Mouse (Mus musculus): ENCODE measurements around the gene Ankrd6. TPM values are rescaled to one million over a fixed set of nuclear protein-coding genes. Genes with fewer than 3 reads are reported as not detected.

The Ankrd6 gene
- total RNA-seq, 2 experiments from 2014 or later: 43.3 to 51.8 TPM

DNA sequence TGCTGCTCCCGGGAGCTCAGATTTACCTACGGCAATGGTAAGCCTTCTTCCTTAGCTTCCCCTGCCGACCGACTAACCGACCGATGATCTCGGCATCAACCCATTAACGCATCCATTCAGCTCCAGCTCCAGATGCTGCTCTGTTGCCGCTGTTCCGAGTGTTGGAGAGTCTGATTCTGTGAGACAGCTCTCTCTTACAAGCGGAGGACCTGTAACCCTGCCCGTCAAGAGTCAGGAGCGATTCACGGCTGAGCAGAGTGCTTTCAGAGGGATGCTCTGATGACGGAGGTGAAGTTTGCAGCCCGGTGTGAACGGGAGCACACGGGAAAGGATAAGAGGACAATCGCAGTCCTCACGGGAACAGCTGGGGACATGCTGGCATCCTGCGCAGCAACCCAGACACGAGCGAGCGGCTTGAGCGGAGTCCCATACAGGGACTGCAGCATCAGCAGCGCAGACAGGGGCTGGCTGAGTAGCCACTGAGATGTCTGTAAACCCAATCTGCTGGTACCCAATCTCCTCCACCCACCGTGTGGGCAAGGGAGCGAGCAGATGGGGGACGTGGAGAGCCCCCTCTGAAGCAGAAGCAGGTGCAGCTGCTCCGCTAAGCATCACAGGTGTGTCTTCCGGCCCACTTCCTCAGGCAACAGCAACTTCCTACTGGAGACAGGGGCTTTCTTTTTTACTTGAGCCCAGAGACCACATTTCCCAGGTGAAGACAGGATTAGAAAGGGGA, 86.3 kb downstream of the Ankrd6 start:
- intact Hi-C loops (cut with DNase I): loop anchor here (2.0 kb wide), 1 partner anchor 77 kb away; no protein-coding TSS in a partner anchor
- peak; percentile 12 to 20 for DNase-seq (ENCODE audit: low spot score in 2 of 2)

DNA sequence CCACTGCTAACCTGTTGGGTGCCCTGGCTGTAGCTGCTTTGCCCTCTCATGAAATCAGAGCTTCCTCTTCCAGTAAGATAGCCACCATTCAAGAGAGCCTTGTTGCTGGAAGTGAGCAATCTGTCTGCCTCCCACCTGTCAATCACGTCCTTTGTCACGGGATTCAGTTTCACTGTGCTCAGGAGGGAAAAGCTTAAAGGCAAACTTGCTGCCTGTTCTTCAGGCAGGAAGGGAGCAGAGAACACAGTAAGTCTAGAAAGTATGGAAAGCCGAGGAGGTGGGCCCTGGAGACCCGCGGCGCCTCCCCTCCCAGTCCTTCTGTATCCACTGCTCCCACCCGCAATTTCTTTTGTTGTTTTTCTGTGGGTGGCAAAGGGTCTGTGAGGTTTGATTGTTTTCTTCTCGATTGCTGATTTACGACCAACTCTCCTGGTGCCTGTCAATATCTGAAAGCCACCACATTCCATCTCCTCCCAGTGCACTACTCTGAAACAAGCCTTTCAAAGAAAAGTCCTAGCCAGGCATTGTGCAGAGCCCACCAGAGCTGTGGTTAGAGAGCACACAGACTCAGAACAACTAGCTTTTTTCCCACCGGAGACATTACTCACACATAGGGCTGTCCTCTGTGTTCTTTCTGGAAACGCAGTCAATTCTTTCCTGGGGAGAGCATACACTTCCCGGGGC, 87.1 kb downstream of the Ankrd6 start:
- intact Hi-C loops (cut with DNase I): loop anchor here (2.0 kb wide), 1 partner anchor 77 kb away; no protein-coding TSS in a partner anchor
- DNase-seq (ENCODE audit: low spot score in 2 of 2): peak; percentile 20 to 26

GRCm38 (mm10) chr4:32862751-32863446, 87.7 kb downstream of the Ankrd6 start:
- intact Hi-C loops (cut with DNase I): no loop called here
- no peak for DNase-seq (ENCODE audit: low spot score in 2 of 2)

- intact Hi-C loops (cut with DNase I): no loop called here
These were observed 88.5 kb downstream of the Ankrd6 start for GRCm38 (mm10) chr4:32862011-32862750.

GRCm38 (mm10) chr4:32860184-32860965, 90.3 kb downstream of the Ankrd6 start:
- intact Hi-C loops (cut with DNase I): no loop called here
- DNase-seq (ENCODE audit: low spot score in 2 of 2): peak; percentile 49 to 58

More at GRCm38 (mm10) chr4:32862011-32862750, 88.5 kb downstream of the Ankrd6 start:
- peak; percentile 35 to 60 for DNase-seq (ENCODE audit: low spot score in 2 of 2)

DNA sequence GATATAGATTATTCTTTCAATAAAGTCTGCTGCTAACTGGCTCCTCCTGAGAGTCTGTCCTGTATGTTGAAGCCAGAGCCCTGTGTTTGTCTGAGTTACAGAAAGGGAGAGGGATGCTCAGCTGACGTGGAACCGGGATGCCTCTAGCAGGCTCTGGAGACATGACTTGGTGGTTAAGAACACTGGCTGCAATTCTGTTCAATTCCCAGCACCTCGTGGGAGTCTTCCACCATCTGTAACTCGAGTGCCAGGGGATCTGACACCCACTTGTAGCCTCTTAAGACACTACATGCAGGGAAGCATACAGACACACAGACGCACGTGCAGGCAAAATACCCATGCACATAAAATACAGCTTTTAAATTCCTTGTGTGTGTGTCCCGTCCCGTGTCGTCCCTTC, 95.1 kb downstream of the Ankrd6 start:
- intact Hi-C loops (cut with DNase I): no loop called here
- DNase-seq (ENCODE audit: low spot score in 2 of 2): peak in 1 of 2 experiments; percentile 48

- intact Hi-C loops (cut with DNase I): no loop called here
- no peak for DNase-seq (ENCODE audit: low spot score in 2 of 2)
These were observed 95.7 kb downstream of the Ankrd6 start for GRCm38 (mm10) chr4:32854956-32855355.

DNA sequence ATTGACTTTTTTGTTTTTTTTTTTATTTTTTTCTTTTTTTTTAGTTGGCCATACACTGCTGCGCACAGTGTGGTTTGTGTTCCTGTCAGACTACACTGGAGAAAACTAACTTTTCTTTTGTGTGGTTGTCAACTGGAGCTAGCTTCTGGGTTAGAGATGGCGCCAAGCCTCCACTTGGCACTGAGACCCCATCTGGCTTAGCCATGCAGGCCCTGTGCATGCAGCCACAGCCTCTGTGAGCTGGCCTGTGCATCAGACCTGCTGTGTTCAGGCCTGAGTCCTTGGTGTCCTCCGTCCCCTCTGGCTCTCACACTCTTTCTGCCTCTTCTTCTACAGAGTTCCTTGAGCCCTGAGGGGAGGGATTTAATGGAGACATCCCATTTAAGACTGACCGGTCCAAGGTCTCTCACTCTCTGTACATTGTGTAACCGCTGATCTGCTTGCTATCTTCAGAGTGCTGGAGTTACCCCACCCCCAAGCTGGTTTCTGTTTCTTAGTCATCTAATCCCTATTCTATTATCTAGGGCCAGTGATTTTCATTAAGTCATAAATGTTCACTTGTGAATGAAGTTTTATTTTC, 96.9 kb downstream of the Ankrd6 start:
- intact Hi-C loops (cut with DNase I): no loop called here

GRCm38 (mm10) chr4:32852819-32853218, 97.8 kb downstream of the Ankrd6 start:
- intact Hi-C loops (cut with DNase I): no loop called here
- DNase-seq (ENCODE audit: low spot score in 2 of 2): no peak

More for the DNA sequence above, 96.9 kb downstream of the Ankrd6 start:
- no peak for DNase-seq (ENCODE audit: low spot score in 2 of 2)

DNA sequence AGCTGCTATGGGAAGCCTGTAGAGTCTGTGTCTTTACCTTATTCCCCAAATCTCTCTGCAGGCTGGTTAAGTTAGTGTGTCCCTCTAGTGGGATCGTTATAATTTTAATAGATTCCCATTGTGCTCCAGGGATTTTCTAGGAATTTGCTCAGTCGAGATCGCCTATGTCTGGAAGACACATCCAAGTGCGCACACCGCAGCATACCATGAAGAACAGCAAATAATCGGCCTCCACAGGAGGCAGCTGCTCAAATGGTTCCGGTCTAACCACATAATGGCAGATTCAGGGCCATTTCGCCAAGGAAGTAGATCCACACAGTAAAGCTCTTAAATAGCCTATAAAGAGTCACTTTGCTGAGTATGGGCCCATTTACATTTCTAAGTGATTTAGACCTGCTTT, 98.3 kb downstream of the Ankrd6 start:
- intact Hi-C loops (cut with DNase I): no loop called here
- DNase-seq (ENCODE audit: low spot score in 2 of 2): no peak

GRCm38 (mm10) chr4:32838401-32838800, 112.2 kb downstream of the Ankrd6 start:
- intact Hi-C loops (cut with DNase I): no loop called here
- no peak for DNase-seq (ENCODE audit: low spot score in 2 of 2)

GRCm38 (mm10) chr4:32836071-32836470, 114.6 kb downstream of the Ankrd6 start:
- intact Hi-C loops (cut with DNase I): no loop called here
- no peak for DNase-seq (ENCODE audit: low spot score in 2 of 2)

GRCm38 (mm10) chr4:32834541-32834940, 116.1 kb downstream of the Ankrd6 start:
- intact Hi-C loops (cut with DNase I): no loop called here
- DNase-seq (ENCODE audit: low spot score in 2 of 2): no peak

- intact Hi-C loops (cut with DNase I): no loop called here
- DNase-seq (ENCODE audit: low spot score in 2 of 2): no peak
These were observed 117.0 kb downstream of the Ankrd6 start for GRCm38 (mm10) chr4:32833494-32834282.

GRCm38 (mm10) chr4:32829316-32829715, 121.3 kb downstream of the Ankrd6 start:
- DNase-seq (ENCODE audit: low spot score in 2 of 2): no peak
- intact Hi-C loops (cut with DNase I): no loop called here

GRCm38 (mm10) chr4:32828385-32829077, 122.1 kb downstream of the Ankrd6 start:
- DNase-seq (ENCODE audit: low spot score in 2 of 2): no peak
- intact Hi-C loops (cut with DNase I): no loop called here

- peak in 1 of 2 experiments; percentile 3 for DNase-seq (ENCODE audit: low spot score in 2 of 2)
- intact Hi-C loops (cut with DNase I): no loop called here
These were observed 123.7 kb downstream of the Ankrd6 start for GRCm38 (mm10) chr4:32826925-32827324.

Measured in left cerebral cortex, postnatal 25 days (tissue).